Mouse (Mus musculus): ENCODE measurements around the gene Zbtb46.
A peak's percentile ranks its signal among the peaks of the same experiment; 100 is the strongest.
"Not testable (repeated sequence)": the region's sequence is repeated elsewhere in the genome, so short reads cannot be mapped to it uniquely, and the experiment has no call there.

The Zbtb46 gene

GRCm38 (mm10) chr2:181459153-181459672, at the start of gene Zbtb46:
Gene Zbtb46 (minus strand): TSS chr2:181459426.
- DNase-seq (ENCODE audit: low spot score) = no peak

GRCm38 (mm10) chr2:181498644-181499043, 39.4 kb upstream of the Zbtb46 start:
- DNase-seq (ENCODE audit: low spot score) = no peak

GRCm38 (mm10) chr2:181497548-181497875, 38.3 kb upstream of the Zbtb46 start:
- DNase-seq (ENCODE audit: low spot score) = no peak

- peak; percentile 82 for DNase-seq (ENCODE audit: low spot score)
These were observed 37.8 kb upstream of the Zbtb46 start, which contains the start of gene Tpd52l2 for GRCm38 (mm10) chr2:181496831-181497547. Gene Tpd52l2 (plus strand): TSS chr2:181497142.

- peak; percentile 33 for DNase-seq (ENCODE audit: low spot score)
These were observed 37.1 kb upstream of the Zbtb46 start for GRCm38 (mm10) chr2:181496281-181496680.

GRCm38 (mm10) chr2:181495845-181496244, 36.6 kb upstream of the Zbtb46 start:
- not testable (repeated sequence) for DNase-seq (ENCODE audit: low spot score)

GRCm38 (mm10) chr2:181494266-181494945, 35.2 kb upstream of the Zbtb46 start:
- DNase-seq (ENCODE audit: low spot score) = no peak

GRCm38 (mm10) chr2:181493156-181493927, 34.1 kb upstream of the Zbtb46 start, which contains the start of gene Abhd16b:
Gene Abhd16b (plus strand): TSS chr2:181493206.
- DNase-seq (ENCODE audit: low spot score) = no peak

- no peak for DNase-seq (ENCODE audit: low spot score)
These were observed 33.0 kb upstream of the Zbtb46 start for GRCm38 (mm10) chr2:181492206-181492605.

- no peak for DNase-seq (ENCODE audit: low spot score)
These were observed 32.4 kb upstream of the Zbtb46 start for GRCm38 (mm10) chr2:181491432-181492205.

GRCm38 (mm10) chr2:181487338-181488277, 28.4 kb upstream of the Zbtb46 start:
- DNase-seq (ENCODE audit: low spot score) = no peak

GRCm38 (mm10) chr2:181485741-181486140, 26.5 kb upstream of the Zbtb46 start:
- no peak for DNase-seq (ENCODE audit: low spot score)

GRCm38 (mm10) chr2:181484456-181485233, 25.4 kb upstream of the Zbtb46 start:
- no peak for DNase-seq (ENCODE audit: low spot score)

- no peak for DNase-seq (ENCODE audit: low spot score)
These were observed 24.5 kb upstream of the Zbtb46 start for GRCm38 (mm10) chr2:181483562-181484318.

GRCm38 (mm10) chr2:181483120-181483519, 23.9 kb upstream of the Zbtb46 start:
- no peak for DNase-seq (ENCODE audit: low spot score)

- no peak for DNase-seq (ENCODE audit: low spot score)
These were observed 13.1 kb upstream of the Zbtb46 start for GRCm38 (mm10) chr2:181472256-181472827.

- no peak for DNase-seq (ENCODE audit: low spot score)
These were observed 12.0 kb upstream of the Zbtb46 start for GRCm38 (mm10) chr2:181471246-181471645.

GRCm38 (mm10) chr2:181470285-181470684, 11.1 kb upstream of the Zbtb46 start:
- no peak for DNase-seq (ENCODE audit: low spot score)

- no peak for DNase-seq (ENCODE audit: low spot score)
These were observed 6.2 kb upstream of the Zbtb46 start for GRCm38 (mm10) chr2:181465423-181465822.

All from layer of hippocampus, adult 9-10 months (tissue).